Mouse (Mus musculus) layer of hippocampus, postnatal 36 days (tissue): ENCODE data around the gene Mtus2. TPM values are rescaled to one million over a fixed set of nuclear protein-coding genes. Genes with fewer than 3 reads are reported as not detected.
A peak's percentile ranks its signal among the peaks of the same experiment; 100 is the strongest.

Source experiments
- DNase-seq, 2 experiments: peaks; one replicate each; pipeline ENCODE4 v3.0.0; 2022
- total RNA-seq, 2 experiments: library from RNA; stranded (reverse); gene quantifications; 2 replicates each; pipeline ENCODE4 v1.2.3; 2021

Gene Mtus2
- total RNA-seq, 2 experiments from 2014 or later, result 31.4 to 32.1 TPM

GRCm38 (mm10) chr5:147958552-147958951 lies 1.4 kb downstream of the Mtus2 start:
- DNase-seq, result no peak

- no peak for DNase-seq
Measured at GRCm38 (mm10) chr5:147959088-147959487, 2.0 kb downstream of the Mtus2 start.

DNA sequence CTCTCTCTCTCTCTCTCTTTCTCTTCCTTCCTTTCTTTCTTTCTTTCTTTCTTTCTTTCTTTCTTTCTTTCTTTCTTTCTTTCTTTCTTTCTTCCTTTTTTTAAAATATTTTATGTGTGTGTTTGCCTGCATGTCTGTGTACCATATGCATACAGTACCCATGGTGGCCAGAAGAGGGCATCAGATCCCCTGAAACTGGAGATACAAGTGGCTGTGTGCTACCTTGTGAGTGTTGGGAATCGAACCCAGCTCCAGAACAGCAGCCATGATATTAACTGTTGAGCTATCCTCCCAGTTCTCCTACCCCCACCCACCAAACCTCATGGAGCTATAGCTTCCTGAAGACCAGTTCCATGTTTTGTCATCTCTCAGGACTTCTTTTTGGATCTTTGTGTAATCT lies 3.7 kb downstream of the Mtus2 start:
- DNase-seq, result no peak

GRCm38 (mm10) chr5:147963820-147964580 lies 6.9 kb downstream of the Mtus2 start:
- no peak for DNase-seq

DNA sequence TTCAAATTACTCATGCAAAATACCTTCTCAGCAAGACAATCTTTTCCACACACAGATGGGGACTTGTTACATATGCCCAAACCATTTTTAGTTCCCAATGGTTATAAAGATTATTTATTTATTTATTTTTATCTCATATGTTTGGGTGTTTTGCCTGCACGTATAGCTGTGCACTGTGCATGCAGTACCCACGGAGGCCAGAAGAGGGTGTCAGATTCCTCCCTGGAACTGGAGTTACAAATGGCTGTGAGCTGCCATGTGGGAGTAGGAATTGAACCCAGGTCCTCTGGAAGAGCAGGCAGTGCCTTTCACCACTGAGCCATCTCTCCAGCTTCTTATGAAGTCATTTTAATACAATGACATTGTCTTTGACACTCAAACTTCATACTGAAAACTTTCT lies 7.7 kb downstream of the Mtus2 start:
- no peak for DNase-seq

- no peak for DNase-seq
Measured at GRCm38 (mm10) chr5:147966646-147967045, 9.5 kb downstream of the Mtus2 start.

- no peak for DNase-seq
Measured at GRCm38 (mm10) chr5:147969566-147969965, 12.4 kb downstream of the Mtus2 start.

GRCm38 (mm10) chr5:147976001-147976400 lies 18.9 kb downstream of the Mtus2 start:
- no peak for DNase-seq

DNA sequence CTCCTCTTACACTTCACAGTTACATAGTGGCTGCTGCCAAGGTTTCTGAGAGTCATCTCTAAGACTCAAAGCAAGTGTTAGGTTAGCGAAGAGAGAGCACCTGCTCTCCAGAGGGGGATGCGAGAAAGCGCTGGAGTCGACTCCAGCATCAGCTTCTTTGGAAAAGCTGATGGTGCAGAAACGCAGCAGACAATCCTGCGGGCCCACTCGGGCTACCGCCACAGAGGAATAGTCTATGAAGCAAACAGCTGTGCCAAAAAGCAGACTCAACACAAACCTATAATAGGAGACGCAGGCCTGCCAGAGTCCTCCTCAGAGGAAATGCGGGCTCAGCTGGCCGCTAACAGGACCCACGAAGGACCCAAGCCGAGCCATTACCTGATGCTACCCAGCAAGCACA lies 23.5 kb downstream of the Mtus2 start:
- DNase-seq, result peak in 1 of 2 experiments; percentile 27

- no peak for DNase-seq
Measured at GRCm38 (mm10) chr5:147990289-147990688, 33.2 kb downstream of the Mtus2 start.

DNA sequence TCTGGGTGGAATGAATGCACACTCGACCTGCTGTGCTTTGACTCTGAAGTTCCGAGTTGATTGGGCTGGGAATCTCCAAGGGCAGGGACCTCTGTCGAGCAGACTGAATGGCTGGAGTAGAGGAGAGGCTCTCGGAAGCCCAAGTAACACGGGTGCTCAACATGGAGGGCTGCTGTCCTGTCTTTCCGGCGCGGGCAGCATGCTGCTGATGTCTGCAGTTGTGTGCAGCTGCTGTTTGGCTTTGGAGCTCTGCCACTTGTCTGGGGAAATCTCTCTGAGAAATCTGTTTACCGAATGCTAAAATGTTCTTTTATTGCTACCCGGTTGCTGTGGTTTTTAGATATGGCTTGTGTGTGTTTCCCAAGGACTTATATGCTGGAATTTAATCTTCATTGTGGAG lies 33.7 kb downstream of the Mtus2 start:
- no peak for DNase-seq

DNA sequence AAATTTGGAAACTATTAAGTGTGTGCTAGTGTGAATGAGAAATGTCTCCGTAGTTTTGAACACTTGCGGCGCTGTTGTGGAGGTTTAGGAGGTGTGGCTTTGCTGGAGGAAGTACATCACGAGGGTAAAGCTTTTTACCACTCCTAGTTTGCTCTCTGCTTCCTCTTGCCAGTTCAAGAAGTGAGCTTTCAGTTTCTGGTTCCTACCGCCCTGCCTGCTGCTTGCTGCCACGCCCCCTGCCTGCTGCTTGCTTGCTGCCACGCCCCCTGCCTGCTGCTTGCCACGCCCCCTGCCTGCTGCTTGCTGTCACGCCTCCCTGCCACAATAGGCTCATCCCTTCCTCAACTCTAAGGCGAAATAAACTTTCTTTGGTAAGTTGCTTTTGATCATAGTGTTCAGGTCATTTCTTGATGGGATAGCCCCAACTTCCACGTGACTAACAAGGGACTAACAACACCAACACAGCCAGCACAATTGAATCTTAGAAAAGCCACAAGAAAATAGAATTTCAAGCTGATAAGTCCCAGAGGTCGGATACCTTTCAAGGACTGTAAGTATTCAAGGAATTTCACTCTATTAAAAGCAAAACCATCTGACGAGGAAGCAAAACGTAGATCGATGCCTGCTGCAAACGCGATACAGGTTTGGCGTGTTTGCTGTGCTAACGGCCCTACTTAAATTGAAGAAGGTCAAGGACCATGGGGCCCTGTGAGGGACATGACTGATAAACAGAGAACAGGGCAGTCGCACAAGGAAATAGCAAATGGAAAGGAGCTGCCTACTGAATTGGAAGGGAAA lies 35.7 kb downstream of the Mtus2 start:
- DNase-seq, result no peak

GRCm38 (mm10) chr5:148005263-148005662 lies 48.1 kb downstream of the Mtus2 start:
- DNase-seq, result no peak

DNA sequence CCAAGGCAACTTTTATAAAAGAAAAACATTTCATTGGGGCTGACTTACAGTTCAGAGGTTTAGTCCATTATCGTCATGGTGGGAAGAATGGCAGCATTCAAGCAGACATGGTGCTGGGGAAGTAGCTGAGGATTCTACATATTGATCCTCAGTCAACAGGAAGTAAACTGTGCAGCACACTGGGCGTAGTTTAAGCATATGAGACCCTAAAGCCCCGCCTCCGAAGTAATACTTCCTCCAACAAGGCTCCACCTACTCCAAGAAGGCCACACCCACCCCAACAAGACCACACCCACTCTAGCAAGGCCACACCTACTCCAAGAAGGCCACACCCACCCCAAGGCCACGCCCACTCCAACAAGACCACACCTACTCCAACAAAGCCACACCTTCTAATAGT lies 55.0 kb downstream of the Mtus2 start:
- DNase-seq, result no peak

GRCm38 (mm10) chr5:148014133-148014854 lies 57.2 kb downstream of the Mtus2 start:
- DNase-seq, result no peak

DNA sequence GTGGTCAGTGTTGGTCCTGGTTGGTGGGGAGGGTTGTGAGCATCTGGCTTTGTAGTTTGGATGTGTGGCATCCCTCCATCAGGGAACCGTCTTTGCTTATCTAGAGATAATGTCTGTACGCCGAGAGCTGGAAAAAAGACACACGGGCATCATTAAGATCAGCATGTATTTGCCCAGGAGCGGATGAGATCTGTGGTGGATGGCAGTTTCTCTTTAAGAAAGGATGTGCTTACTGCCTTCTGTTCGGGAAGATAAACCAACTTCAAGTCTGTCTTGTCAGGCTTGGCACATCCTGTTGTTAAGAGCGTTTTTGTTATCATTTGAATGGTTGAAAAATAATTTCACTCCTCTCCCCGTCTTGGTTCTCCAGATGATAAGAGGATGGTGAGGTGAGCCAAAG lies 58.3 kb downstream of the Mtus2 start:
- DNase-seq, result no peak

GRCm38 (mm10) chr5:148017371-148017770 lies 60.3 kb downstream of the Mtus2 start:
- no peak for DNase-seq

- no peak for DNase-seq
Measured at GRCm38 (mm10) chr5:148022784-148023183, 65.7 kb downstream of the Mtus2 start.

DNA sequence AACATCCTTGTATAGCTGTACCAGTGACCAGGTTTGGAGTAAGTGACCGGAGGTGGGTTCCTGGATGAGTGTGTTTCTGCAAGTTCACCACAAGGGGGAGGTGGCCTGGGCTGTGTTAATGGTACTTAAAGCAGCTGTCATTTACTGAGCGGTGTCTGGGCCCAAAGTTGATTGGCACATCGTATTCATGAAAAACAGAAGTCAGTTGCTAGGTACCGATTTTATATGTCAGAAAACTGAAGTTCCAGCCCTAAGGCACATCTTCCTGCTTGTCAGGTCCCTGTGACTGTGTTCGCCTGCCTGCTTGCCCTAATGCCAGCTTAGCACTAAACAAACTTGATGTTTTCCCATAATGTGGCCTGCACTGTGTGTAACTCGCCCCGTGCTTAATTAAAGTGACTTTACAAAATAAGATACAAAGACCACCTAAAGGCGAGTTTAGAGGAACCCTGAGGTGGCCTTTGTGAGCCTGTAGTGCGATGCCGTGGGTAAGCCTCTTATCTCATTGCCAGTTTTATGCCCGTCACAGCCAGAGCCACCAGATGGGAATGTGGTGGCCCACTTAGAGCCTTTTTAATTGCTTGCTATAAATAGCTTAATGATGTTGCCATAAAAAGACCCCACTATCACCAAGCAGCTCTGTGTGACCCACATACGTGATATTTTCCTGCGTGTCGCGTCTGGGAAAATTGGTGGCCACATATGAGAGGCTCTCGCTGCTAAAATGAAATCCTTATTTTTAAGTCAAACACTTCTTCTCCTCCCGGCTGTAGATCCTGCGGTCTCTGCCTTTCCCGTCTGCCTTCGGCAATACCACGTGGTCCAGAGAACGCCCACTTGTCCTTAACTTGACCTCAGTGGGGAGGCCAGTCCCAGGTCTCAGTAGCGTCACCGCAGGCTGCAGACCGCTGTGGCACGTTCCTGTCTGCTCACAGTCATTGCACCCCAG lies 69.6 kb downstream of the Mtus2 start:
- DNase-seq, result peak in 1 of 2 experiments; percentile 6

DNA sequence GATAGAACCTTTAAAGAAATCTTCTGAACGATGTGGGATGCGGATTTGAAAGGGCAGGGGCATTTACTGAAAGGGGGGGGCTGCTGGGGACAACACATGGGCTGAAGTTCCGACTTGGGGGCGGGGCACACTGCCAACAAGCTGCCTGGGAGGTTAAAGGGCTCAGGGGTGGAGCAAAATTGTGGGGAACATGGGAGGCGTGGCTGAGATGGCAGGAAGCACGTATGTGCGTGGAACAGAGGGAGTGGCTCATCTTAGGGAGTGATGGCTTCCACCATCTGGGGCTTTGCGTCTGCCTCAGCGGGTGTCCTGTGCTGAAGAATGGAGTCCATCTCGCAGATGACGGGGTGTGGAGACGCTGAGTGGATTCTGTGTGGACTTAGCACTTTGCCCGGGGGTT lies 70.9 kb downstream of the Mtus2 start:
- DNase-seq, result no peak

DNA sequence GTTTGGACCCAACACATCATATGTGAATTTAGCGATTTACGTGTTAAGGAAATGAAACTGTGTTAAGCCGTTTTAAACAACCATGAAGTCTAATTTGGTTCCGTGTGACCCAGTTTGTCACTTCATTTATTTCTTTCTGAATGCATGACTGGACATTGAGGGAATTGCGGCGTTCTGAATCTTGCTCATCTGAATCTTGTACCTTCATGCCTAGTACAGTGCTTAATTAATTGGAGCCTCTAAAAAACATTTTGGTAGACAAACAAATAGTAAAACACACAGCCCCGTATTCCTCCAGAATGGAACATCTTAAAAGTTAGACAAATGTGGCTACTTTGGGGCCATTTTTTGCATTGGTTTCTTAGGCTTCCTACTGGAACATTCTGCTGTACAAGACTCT lies 84.5 kb downstream of the Mtus2 start:
- no peak for DNase-seq

DNA sequence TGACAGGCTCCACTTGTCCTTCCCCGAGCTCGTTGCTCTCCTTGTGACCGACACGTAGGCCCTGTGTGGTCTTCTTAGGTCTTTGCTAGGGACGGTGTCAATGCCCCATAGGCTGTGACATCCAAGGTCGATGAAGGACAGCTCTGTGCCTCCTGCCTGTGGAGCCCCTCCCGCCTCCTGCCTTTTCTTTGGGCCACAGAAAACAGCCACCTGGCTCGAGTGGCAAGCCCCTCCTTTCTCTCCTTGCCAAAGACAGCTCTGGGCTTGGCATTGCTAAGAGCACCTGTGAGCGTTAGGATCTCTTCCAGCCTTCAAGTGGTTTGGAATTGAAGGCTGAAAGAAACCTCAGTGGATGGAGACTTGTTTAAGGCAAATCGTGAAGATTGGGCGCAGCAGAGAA lies 91.1 kb downstream of the Mtus2 start:
- DNase-seq, result no peak
